Mouse (Mus musculus) liver, embryonic 12.5 days (tissue): ENCODE measurements around the gene Tekt3. TPM values are rescaled to one million over a fixed set of nuclear protein-coding genes. Genes with fewer than 3 reads are reported as not detected.

Source experiments
- ATAC-seq: fragments of 200-750 bp; cut with Nextera tagmentation; 2 replicates; pipeline ENCODE4 v1.8.0; 2017; ENCODE audit warnings: moderate number of reproducible peaks, mild to moderate bottlenecking, moderate library complexity
- H3K27ac ChIP-seq: fragments of 300-500 bp; sonication (generic); 2 replicates; pipeline ENCODE4 v1.5.1; 2016; ENCODE audit warnings: mild to moderate bottlenecking
- H3K27me3 ChIP-seq: fragments of 300-500 bp; sonication (generic); replicated peaks from 2 replicates; pipeline ENCODE4 v1.6.1; 2016; ENCODE audit warnings: mild to moderate bottlenecking, moderate library complexity
- H3K36me3 ChIP-seq: fragments of 300-500 bp; sonication (generic); 2 replicates; pipeline ENCODE4 v1.6.1; 2016; ENCODE audit warnings: mild to moderate bottlenecking, moderate library complexity
- H3K4me1 ChIP-seq: fragments of 300-500 bp; sonication (generic); 2 replicates; pipeline ENCODE4 v1.6.1; 2016
- H3K4me2 ChIP-seq: fragments of 300-500 bp; sonication (generic); 2 replicates; pipeline ENCODE4 v1.6.1; 2016; ENCODE audit warnings: mild to moderate bottlenecking, moderate library complexity
- H3K4me3 ChIP-seq: fragments of 300-500 bp; sonication (generic); 2 replicates; pipeline ENCODE4 v1.5.1; 2016; ENCODE audit warnings: mild to moderate bottlenecking, moderate library complexity
- H3K9ac ChIP-seq: fragments of 300-500 bp; sonication (generic); 2 replicates; pipeline ENCODE4 v1.6.1; 2016; ENCODE audit warnings: mild to moderate bottlenecking, moderate library complexity
- H3K9me3 ChIP-seq: fragments of 300-500 bp; sonication (generic); replicated peaks from 2 replicates; pipeline ENCODE4 v1.6.1; 2016; ENCODE audit warnings: mild to moderate bottlenecking, moderate library complexity
- WGBS: fragments of 180-500 bp; shearing (Covaris S2); methylation state at CpG from one replicate; pipeline ENCODE4 v1.1.7; 2016; ENCODE audit not compliant: insufficient replicate concordance; 5-methylcytosine and 5-hydroxymethylcytosine counted together
- polyA plus RNA-seq: library from polyadenylated mRNA; unstranded; fragments of >200 nt; fragmentation: Nextera tagmentation; extraction: Ambion mirVana; gene quantifications from 2 replicates; pipeline ENCODE4 v1.2.1, GENCODE M21; 2016

Tekt3 gene
- polyA plus RNA-seq, 1 experiment from 2014 or later: not detected

DNA sequence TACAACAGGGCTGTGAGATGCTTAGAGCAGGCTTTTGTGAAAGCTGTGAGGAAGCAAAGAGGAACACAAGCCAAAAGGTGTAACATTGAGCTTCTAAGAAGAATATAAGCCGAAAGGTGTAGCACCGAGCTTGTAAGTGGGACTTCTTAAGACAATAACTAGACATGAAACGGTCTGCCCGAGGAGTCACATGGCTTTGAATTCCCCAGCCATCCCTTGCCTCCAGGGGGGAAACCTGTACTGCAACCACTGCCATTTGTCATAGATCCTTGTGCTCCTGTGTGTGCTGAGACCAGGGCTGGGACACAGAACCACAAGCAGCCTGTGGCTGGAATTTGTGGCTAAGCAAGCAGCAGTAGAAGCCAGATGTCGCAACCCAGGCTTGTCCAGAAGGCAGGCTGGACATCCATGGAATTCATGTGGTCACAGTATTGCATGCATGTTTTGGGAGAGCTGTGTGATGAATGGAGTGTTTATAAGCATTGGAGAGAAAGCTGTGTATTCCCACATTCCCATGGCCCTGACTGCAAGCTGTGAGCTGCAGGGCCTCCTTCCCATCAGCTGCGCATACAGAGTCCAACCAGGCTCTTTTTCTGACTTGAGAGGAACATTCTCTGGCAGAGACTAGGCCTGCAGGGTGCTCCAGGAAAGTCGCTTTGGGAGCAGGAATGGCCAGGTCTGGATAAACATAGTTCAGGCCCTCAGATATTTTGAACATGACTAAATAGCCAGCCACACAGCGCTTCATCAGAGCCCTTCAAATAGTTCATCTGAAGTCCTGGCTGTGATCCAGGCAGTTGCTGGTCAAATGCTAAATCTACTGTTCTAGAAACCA lies 53.6 kb downstream of the Tekt3 start:
- no peak for ATAC-seq
- no peak overlapping the region for H3K4me3 ChIP-seq
- no peak overlapping the region for H3K27ac ChIP-seq
- no peak overlapping the region for H3K4me2 ChIP-seq
- H3K4me1 ChIP-seq: no peaks in the 10 kb centered on the region
- peaks cover 12% of the 10 kb centered on the region; the same call in 1 of the 2 replicates for H3K27me3 ChIP-seq
- no peaks in the 10 kb centered on the region for H3K36me3 ChIP-seq
- no peaks in the 10 kb centered on the region for H3K9me3 ChIP-seq
- H3K9ac ChIP-seq: no peak overlapping the region
- WGBS: 67% methylated on average over 8 of the region's 8 CpGs

DNA sequence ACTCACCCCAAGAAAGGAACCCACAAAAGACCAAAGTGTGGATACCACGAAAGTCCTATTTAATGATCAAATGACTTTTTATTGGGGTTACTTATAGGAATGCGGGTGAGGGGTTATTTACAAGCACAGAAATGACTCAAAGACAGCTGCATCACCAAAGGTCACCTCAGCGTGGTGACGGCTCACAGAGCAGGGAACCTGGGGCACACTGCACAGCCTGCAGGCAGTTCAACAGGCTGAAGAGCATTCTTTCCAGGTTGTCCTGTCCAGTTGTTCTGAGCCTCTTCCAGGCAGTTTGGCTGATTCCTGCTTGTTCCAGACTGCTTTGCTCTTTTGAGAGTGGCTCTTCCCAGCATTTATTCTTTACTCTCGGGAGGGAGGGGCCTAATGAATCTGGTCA lies 55.2 kb downstream of the Tekt3 start:
- WGBS: 81% methylated on average over 5 of the region's 5 CpGs
- Histone ChIP-seq H3K27me3 (peaks cover 18% of the 10 kb centered on the region; the same call in 1 of the 2 replicates), H3K4me3 (no peak overlapping the region), H3K4me2 (no peak overlapping the region), H3K4me1 (no peaks in the 10 kb centered on the region), H3K9me3 (no peaks in the 10 kb centered on the region), H3K36me3 (no peaks in the 10 kb centered on the region), H3K27ac (no peak overlapping the region), H3K9ac (no peak overlapping the region)
- ATAC-seq: no peak

DNA sequence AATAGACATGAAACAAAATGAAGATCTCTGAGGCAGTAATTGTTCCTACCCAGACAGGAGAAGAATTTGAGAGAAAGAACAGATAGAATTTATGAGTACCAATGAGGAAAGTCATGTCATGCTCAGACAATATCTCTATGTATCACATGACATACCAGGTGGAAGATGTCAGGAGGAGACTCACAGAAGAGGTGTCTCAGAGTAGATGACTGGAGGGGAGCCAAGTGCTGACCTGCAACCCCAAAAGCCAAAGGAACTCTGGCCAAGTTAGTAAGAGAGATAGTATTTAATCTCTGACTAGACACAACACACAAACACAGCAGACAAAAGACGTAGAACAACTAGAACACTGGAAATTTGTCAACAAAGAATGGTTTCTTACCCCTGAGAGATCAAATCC lies 55.8 kb downstream of the Tekt3 start:
- Histone ChIP-seq H3K36me3 (no peaks in the 10 kb centered on the region), H3K9ac (no peak overlapping the region), H3K4me1 (no peaks in the 10 kb centered on the region), H3K9me3 (no peaks in the 10 kb centered on the region), H3K4me3 (no peak overlapping the region), H3K27me3 (peaks cover 18% of the 10 kb centered on the region; the same call in 1 of the 2 replicates), H3K4me2 (no peak overlapping the region), H3K27ac (no peak overlapping the region)
- ATAC-seq: no peak
- 55% methylated on average over 1 of the region's 1 CpGs for WGBS

DNA sequence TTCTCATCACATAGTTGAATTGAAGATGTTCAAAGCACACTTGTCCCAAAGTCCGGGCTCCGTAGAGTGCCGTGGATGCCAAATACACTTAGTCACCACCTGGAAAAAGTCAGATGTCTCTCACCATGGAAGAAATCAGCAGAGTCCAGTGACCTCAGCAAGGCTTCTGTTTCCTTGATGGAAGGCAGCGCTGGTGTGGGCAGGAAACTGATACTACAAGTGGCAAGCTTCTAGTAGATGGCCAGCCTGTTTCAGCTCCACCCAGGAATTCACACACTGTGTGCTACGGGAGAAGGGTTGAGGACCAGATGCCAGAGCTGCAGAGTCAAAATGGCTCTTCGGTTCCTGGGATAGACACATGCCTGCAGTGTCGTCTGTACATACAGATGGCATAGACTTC lies 58.3 kb downstream of the Tekt3 start:
- H3K9ac ChIP-seq: no peak overlapping the region
- peaks cover 18% of the 10 kb centered on the region; the same call in 1 of the 2 replicates for H3K27me3 ChIP-seq
- H3K4me2 ChIP-seq: no peak overlapping the region
- no peaks in the 10 kb centered on the region for H3K36me3 ChIP-seq
- WGBS: 26% methylated on average over 7 of the region's 7 CpGs
- no peaks in the 10 kb centered on the region for H3K4me1 ChIP-seq
- no peak overlapping the region for H3K4me3 ChIP-seq
- H3K9me3 ChIP-seq: no peaks in the 10 kb centered on the region
- no peak for ATAC-seq
- no peak overlapping the region for H3K27ac ChIP-seq

DNA sequence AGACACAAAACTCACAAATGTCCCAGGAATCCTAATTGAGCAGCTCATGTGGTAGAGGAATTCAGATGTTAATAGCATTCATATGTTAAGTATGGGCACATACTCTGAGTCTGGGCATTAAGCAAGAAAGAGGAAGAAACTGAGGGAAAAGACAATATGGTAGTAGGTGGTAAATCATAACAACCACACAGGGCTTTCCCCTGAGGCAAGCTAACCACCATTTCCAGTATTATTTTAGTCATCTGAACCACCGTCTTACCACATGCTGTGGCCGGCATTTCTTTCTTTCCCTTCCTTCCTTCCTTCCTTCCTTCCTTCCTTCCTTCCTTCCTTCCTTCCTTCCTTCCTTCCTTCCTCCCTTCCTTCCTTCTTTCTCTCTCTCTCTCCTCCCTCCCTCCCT lies 60.8 kb downstream of the Tekt3 start:
- WGBS: 32% methylated on average over 2 of the region's 2 CpGs
- no peak for ATAC-seq
- H3K36me3 ChIP-seq: no peaks in the 10 kb centered on the region

DNA sequence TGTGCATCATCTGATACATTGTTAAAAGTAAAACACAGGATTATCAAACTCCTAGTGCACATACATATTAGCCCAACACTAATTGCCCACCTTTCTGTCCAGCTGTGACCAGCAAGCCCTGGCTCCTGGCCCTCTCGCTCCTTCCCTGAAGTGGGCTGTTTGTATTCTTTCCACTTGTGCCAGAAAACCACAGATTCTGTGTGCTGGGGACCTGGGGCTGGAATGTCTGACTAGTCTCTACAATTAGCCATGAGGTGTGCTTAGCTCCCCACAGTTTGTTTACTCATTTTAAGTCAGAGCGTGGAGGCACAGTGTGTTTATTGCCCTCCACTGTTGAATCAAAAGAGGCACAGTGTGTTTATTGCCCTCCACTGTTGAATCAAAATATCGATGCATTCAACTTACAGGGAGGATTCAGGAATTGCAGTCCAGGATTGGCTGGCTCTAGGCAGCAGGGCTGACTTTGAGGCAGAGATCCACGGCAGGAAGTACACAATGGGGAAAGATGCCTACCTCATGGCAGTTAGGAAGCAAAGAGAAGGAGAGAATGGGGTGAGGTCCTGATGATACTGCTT lies 61.4 kb downstream of the Tekt3 start:
- H3K9me3 ChIP-seq: no peaks in the 10 kb centered on the region
- no peak overlapping the region for H3K9ac ChIP-seq
- H3K27me3 ChIP-seq: peaks cover 22% of the 10 kb centered on the region; the same call in 1 of the 2 replicates
- 53% methylated on average over 4 of the region's 4 CpGs for WGBS
- H3K4me2 ChIP-seq: no peak overlapping the region
- ATAC-seq: no peak
- H3K4me3 ChIP-seq: no peak overlapping the region
- H3K36me3 ChIP-seq: no peaks in the 10 kb centered on the region
- no peak overlapping the region for H3K27ac ChIP-seq
- no peaks in the 10 kb centered on the region for H3K4me1 ChIP-seq

More for the DNA sequence above, 60.8 kb downstream of the Tekt3 start:
- H3K9me3 ChIP-seq: no peaks in the 10 kb centered on the region
- H3K4me2 ChIP-seq: no peak overlapping the region
- H3K27ac ChIP-seq: no peak overlapping the region
- H3K9ac ChIP-seq: no peak overlapping the region
- peaks cover 20% of the 10 kb centered on the region; the same call in 1 of the 2 replicates for H3K27me3 ChIP-seq
- no peaks in the 10 kb centered on the region for H3K4me1 ChIP-seq
- H3K4me3 ChIP-seq: no peak overlapping the region

DNA sequence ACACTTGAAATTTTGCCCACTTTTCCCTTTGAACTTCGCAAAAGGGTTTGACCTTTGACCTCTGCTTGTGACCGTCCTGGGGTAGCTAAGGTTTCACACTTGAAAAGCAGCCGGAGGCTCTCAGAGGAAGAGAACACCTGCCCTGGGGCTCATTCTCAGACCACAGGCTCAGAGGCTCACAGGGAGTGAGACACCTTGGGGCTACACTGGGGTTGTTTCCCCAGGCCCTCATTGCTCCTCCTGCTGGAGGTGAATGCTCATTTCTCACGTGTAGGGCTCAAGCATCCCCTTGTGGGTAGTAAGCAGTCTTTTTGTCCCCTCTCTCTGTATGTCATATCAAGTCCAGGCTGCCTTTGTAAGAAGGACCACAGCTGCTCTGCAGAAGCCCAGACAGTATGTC lies 62.9 kb downstream of the Tekt3 start:
- Histone ChIP-seq H3K4me3 (no peak overlapping the region), H3K27ac (no peak overlapping the region), H3K36me3 (no peaks in the 10 kb centered on the region), H3K4me2 (no peak overlapping the region), H3K9me3 (no peaks in the 10 kb centered on the region), H3K4me1 (no peaks in the 10 kb centered on the region), H3K9ac (no peak overlapping the region), H3K27me3 (peaks cover 36% of the 10 kb centered on the region)
- no peak for ATAC-seq
- WGBS: 29% methylated on average over 4 of the region's 4 CpGs

DNA sequence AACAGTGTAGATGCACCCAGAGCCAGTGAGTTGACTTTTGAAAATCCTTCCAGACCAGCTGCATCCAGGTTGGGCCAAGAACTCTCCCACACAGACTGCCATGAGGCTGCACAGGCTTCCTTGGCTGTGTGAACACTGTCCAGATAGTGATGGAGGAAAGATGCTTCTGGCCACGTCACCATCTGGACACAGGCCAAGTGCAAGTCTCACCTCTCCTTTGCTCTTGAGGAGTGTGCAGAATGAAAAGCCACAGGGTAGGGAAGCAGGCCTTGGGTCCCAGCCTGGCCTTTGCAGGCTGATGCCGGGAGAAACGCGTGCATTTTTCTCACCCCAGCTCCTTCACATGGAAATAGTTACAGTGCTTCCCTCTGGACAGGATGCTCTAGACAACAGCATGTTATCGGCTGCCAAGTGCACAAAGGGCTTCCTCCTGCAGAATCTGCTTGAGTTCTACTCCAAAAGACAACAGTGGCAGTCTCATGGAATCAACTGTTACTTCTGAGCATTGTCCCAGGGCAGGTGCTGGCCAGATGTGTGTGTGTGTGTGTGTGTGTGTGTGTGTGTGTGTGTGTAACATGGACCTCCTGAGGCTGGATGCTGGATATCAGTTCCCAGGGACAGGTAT lies 64.5 kb downstream of the Tekt3 start:
- H3K27ac ChIP-seq: no peak overlapping the region
- no peak for ATAC-seq
- H3K4me3 ChIP-seq: no peak overlapping the region
- H3K9me3 ChIP-seq: no peaks in the 10 kb centered on the region
- no peaks in the 10 kb centered on the region for H3K36me3 ChIP-seq
- 61% methylated on average over 5 of the region's 5 CpGs for WGBS
- H3K4me1 ChIP-seq: peaks cover under 1% of the 10 kb centered on the region; the same call in 1 of the 2 replicates
- H3K9ac ChIP-seq: no peak overlapping the region
- H3K4me2 ChIP-seq: no peak overlapping the region
- H3K27me3 ChIP-seq: peaks cover 39% of the 10 kb centered on the region

DNA sequence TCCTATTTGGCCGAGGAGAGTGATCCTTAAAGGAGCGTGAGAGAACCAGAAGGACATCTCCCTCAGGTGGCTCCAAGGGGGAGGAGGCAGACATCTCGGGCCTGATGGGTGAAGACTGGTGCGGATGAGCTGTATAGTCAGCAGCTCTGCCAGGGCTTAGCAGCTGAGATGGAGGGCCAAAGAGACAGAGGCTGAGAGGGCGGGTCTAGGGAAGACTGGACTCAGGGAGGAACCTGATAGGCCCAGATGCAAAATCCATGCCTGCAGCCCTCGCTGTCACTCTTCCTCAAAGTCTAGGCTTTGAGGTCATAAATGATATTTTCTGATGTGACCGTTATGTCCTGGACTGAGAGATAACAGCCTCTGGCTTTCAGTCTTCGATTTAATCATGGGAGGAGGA lies 65.5 kb downstream of the Tekt3 start:
- Histone ChIP-seq H3K27ac (no peak overlapping the region), H3K4me1 (peaks cover 8% of the 10 kb centered on the region; the same call in 1 of the 2 replicates), H3K9ac (no peak overlapping the region), H3K4me2 (no peak overlapping the region), H3K4me3 (no peak overlapping the region), H3K27me3 (peaks cover 49% of the 10 kb centered on the region), H3K36me3 (no peaks in the 10 kb centered on the region), H3K9me3 (no peaks in the 10 kb centered on the region)
- 56% methylated on average over 8 of the region's 8 CpGs for WGBS
- no peak for ATAC-seq

DNA sequence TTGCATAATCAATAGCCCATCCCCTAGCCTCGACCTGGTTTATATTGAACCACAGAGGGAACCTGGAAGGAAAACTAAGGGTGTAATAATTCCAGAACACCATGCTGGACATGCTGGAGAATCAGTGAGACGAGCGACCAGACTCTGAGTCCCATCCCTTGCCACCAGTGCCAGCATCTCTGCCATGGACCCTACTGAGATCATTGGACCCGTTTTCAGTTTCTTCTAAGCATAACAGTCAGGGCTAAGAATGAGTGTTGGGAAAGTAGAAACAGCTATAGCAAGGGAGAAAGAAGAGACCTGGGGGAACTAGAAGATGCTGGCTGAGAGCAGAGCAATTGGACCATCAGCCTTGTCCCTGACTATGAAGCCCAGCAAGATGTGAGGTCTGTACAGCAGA lies 66.1 kb downstream of the Tekt3 start:
- Histone ChIP-seq H3K36me3 (no peaks in the 10 kb centered on the region), H3K27ac (no peak overlapping the region), H3K9ac (no peak overlapping the region), H3K4me2 (no peak overlapping the region), H3K4me1 (peaks cover 8% of the 10 kb centered on the region; the same call in 1 of the 2 replicates), H3K4me3 (no peak overlapping the region), H3K27me3 (peaks cover 54% of the 10 kb centered on the region), H3K9me3 (no peaks in the 10 kb centered on the region)
- ATAC-seq: no peak
- 56% methylated on average over 4 of the region's 4 CpGs for WGBS

DNA sequence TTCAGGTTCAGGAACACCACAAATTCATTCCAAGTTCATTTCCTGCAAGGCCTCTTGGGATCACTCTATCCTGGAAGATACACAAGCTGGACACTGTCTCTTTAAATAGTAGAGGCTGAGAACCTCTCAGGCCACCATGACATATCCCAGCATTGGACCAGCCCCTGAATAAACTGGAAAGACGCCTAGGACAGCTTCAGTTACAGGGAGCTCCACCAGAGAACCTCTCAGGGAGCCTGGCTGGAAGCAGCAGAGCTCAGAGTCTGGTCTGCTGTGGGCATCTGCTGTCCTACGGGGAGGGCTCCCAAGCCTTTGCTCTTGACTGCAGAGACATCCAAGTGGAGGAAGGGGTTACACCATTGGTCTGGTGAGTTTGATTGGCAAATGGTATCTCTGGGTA lies 67.3 kb downstream of the Tekt3 start, which contains the start of gene Pmp22:
Pmp22 (plus strand) TSS at position 199 of the 400 bp plus-strand sequence.
- Histone ChIP-seq H3K4me3 (no peak within 1 kb of the TSS), H3K36me3 (no peaks in the 10 kb centered on the region), H3K9me3 (no peaks in the 10 kb centered on the region), H3K27me3 (peaks cover 67% of the 10 kb centered on the region), H3K27ac (no peak within 1 kb of the TSS), H3K4me1 (peaks cover 8% of the 10 kb centered on the region; the same call in 1 of the 2 replicates), H3K4me2 (no peak within 1 kb of the TSS), H3K9ac (no peak within 1 kb of the TSS)
- ATAC-seq: no peak
- 45% methylated on average over 2 of the region's 2 CpGs for WGBS

DNA sequence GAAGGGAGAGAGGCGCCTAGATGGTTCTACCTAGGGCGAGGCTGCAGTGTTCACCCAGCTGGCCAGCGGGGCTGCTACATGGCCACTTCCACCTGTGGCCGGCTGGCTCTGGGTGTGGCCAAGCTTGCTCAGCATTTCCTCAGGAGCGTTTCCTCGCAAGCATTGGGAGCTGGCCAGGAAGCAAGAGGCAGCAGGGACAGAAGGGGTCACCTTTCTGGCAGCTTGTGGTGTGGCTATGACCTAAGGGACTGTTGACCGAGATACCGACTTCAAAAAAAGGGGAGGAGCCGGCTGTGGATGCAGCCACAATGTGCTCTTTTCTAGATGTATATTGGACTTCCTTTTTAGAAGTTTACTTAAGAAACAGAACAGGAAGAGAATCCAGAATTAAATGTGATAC lies 67.9 kb downstream of the Tekt3 start:
- Histone ChIP-seq H3K36me3 (no peaks in the 10 kb centered on the region), H3K4me2 (no peak overlapping the region), H3K27ac (no peak overlapping the region), H3K4me1 (peaks cover 8% of the 10 kb centered on the region; the same call in 1 of the 2 replicates), H3K9me3 (no peaks in the 10 kb centered on the region), H3K27me3 (peaks cover 73% of the 10 kb centered on the region), H3K9ac (no peak overlapping the region), H3K4me3 (no peak overlapping the region)
- 21% methylated on average over 9 of the region's 9 CpGs for WGBS
- ATAC-seq: no peak
